Mouse (Mus musculus): ENCODE measurements around the gene Shank2. TPM values are rescaled to one million over a fixed set of nuclear protein-coding genes. Genes with fewer than 3 reads are reported as not detected.

Gene Shank2
- total and polyA plus RNA-seq, 3 experiments, result not detected

DNA sequence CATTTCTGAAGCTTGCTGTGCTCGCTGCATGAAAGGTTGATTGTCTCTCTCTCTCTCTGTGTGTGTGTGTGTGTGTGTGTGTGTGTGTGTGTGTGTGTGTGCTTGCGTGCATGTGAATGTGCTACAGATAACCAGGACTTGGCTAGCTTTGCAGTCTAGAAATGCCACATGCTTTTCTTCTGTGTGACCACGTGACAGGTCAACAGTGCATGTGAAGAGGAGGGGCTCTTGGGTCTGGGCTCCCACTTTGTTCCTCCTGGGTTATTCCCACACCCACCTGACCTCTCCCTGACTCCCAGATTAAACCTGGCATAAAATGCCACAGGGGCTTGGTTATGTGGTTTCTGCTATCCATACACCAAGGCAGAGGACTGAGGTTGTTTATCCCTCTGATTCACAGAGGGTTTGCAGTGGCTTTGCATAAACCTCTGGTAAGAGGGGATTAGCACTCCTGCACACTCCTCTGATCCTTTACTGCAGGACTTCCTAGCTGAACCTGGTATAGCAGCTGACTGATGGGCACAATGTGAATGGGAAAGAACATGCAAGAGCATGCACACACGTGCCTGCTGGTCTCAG, 109.4 kb downstream of the Shank2 start:
- H3K9me3 ChIP-seq (replicated peaks; ENCODE audit: insufficient read depth, low read length), result no peaks in the 10 kb centered on the region
- H3K27me3 ChIP-seq (ENCODE audit: control insufficient read depth in 1 of 2, insufficient read depth in 2 of 2, low read length in 2 of 2), result no peaks in the 10 kb centered on the region
- H3K4me1 ChIP-seq (ENCODE audit: control insufficient read depth in 1 of 2, insufficient read depth in 2 of 2, low read length in 2 of 2), result no peaks in the 10 kb centered on the region
- no peaks in the 10 kb centered on the region for H3K36me3 ChIP-seq (ENCODE audit: control insufficient read depth in 1 of 2, insufficient read depth in 2 of 2, low read length in 2 of 2)
- DNase-seq (ENCODE audit: low read depth, low spot score), result no peak
- no peak overlapping the region for H3K9ac ChIP-seq (ENCODE audit: control insufficient read depth, low read depth, low read length, poor library complexity, severe bottlenecking)
- TF ChIP-seq POLR2AphosphoS2 (IDR thresholded peaks at IDR 0.05; ENCODE audit: low read length) (no peak), HCFC1 (IDR thresholded peaks at IDR 0.05; ENCODE audit: low read depth, low read length) (no peak), BHLHE40 (IDR thresholded peaks at IDR 0.05; ENCODE audit: borderline replicate concordance, low read depth, low read length) (no peak), MAFK (IDR thresholded peaks at IDR 0.05; ENCODE audit: borderline replicate concordance, low read depth, low read length) (no peak), POLR2A (IDR thresholded peaks at IDR 0.05; ENCODE audit: control insufficient read depth in 1 of 2, insufficient read depth in 1 of 2, low read depth in 1 of 2, low read length in 2 of 2, poor library complexity in 1 of 2) (no peak), TCF12 (IDR thresholded peaks at IDR 0.05; ENCODE audit: low read depth, low read length) (no peak), SIN3A (IDR thresholded peaks at IDR 0.05; ENCODE audit: low read length) (no peak), GATA1 (IDR thresholded peaks at IDR 0.05; ENCODE audit: low read depth, low read length) (no peak)
- no peak overlapping the region for H3K4me3 ChIP-seq (ENCODE audit: control insufficient read depth in 1 of 2, insufficient read depth in 1 of 2, low read depth in 2 of 2, low read length in 2 of 2)
- no peaks in the 10 kb centered on the region for H3K79me2 ChIP-seq (ENCODE audit: control insufficient read depth, insufficient read depth, low read length, poor library complexity)
- no peak overlapping the region for H3K27ac ChIP-seq (ENCODE audit: control insufficient read depth, low read depth, low read length)

DNA sequence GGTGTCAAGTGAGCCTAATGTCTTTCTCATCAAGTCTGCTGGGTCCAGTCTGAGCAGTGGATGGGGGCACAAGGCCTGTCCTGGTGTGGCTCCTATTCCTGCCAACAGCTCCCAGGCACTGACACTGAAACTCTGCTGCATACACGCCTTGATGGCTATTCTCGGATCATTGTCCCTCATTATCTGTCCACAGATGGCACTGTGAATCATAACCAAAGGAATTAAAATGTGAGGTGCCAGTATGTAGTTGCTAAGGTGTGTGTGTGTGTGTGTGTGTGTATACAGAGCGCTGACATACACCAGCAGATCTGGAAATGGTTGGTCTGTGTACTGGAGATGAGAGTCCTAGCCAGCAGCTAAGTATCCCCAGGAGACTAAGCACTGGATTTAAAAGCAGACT, 110.3 kb downstream of the Shank2 start:
- no peak for TF ChIP-seq MAFK (IDR thresholded peaks at IDR 0.05; ENCODE audit: borderline replicate concordance, low read depth, low read length)
- TF ChIP-seq SMC3 (IDR thresholded peaks at IDR 0.05; ENCODE audit: low read depth, low read length), result no peak
- TF ChIP-seq NRF1 (IDR thresholded peaks at IDR 0.05; ENCODE audit: insufficient read depth, low read depth, low read length, poor library complexity, severe bottlenecking), result no peak
- no peak for TF ChIP-seq NELFE (IDR thresholded peaks at IDR 0.05; ENCODE audit: low read depth, low read length)
- TF ChIP-seq CHD1 (IDR thresholded peaks at IDR 0.05; ENCODE audit: low read depth, low read length), result no peak
- TF ChIP-seq JUND (IDR thresholded peaks at IDR 0.05; ENCODE audit: low read depth, low read length), result no peak
- no peak for TF ChIP-seq POLR2AphosphoS2 (IDR thresholded peaks at IDR 0.05; ENCODE audit: low read length)
- TF ChIP-seq ZKSCAN1 (IDR thresholded peaks at IDR 0.05; ENCODE audit: low read depth, low read length), result no peak
- no peak for TF ChIP-seq CHD2 (IDR thresholded peaks at IDR 0.05; ENCODE audit: low read length)
- no peak for TF ChIP-seq USF1 (IDR thresholded peaks at IDR 0.05; ENCODE audit: low read depth, low read length)
- TF ChIP-seq TCF12 (IDR thresholded peaks at IDR 0.05; ENCODE audit: low read depth, low read length), result no peak
- no peak for TF ChIP-seq POLR2A (IDR thresholded peaks at IDR 0.05; ENCODE audit: control insufficient read depth in 1 of 2, insufficient read depth in 1 of 2, low read depth in 1 of 2, low read length in 2 of 2, poor library complexity in 1 of 2)
- TF ChIP-seq TAL1 (IDR thresholded peaks at IDR 0.05; ENCODE audit: low read length), result no peak
- no peak for TF ChIP-seq TBP (IDR thresholded peaks at IDR 0.05; ENCODE audit: low read depth, low read length)
- TF ChIP-seq EP300 (IDR thresholded peaks at IDR 0.05; ENCODE audit: low read depth in 1 of 2, low read length in 2 of 2), result no peak
- no peak overlapping the region for H3K9ac ChIP-seq (ENCODE audit: control insufficient read depth, low read depth, low read length, poor library complexity, severe bottlenecking)
- H3K4me1 ChIP-seq (ENCODE audit: control insufficient read depth in 1 of 2, insufficient read depth in 2 of 2, low read length in 2 of 2), result no peaks in the 10 kb centered on the region

More for the DNA sequence above, 110.3 kb downstream of the Shank2 start:
- Histone ChIP-seq H3K9me3 (replicated peaks; ENCODE audit: insufficient read depth, low read length) (no peaks in the 10 kb centered on the region), H3K27ac (ENCODE audit: control insufficient read depth, low read depth, low read length) (no peak overlapping the region), H3K27me3 (ENCODE audit: control insufficient read depth in 1 of 2, insufficient read depth in 2 of 2, low read length in 2 of 2) (no peaks in the 10 kb centered on the region), H3K79me2 (ENCODE audit: control insufficient read depth, insufficient read depth, low read length, poor library complexity) (no peaks in the 10 kb centered on the region), H3K36me3 (ENCODE audit: control insufficient read depth in 1 of 2, insufficient read depth in 2 of 2, low read length in 2 of 2) (no peaks in the 10 kb centered on the region), H3K4me3 (ENCODE audit: control insufficient read depth in 1 of 2, insufficient read depth in 1 of 2, low read depth in 2 of 2, low read length in 2 of 2) (no peak overlapping the region)
- DNase-seq (ENCODE audit: low read depth, low spot score), result no peak
